Comparison of ENCODE assay signal across 8 mouse cellular contexts in genomic region chr3:33843801-33844632, GRCm38 (mm10). TPM values are rescaled to one million over a fixed set of nuclear protein-coding genes. Genes with fewer than 3 reads are reported as not detected.
DNase-seq lines count a peak whose midpoint lies in the region; ATAC-seq lines count a peak whose summit lies in the region.

Gene Ccdc39, minus strand, starts transcription at chr3:33844310.

- no peaks in the 10 kb centered on the region for H3K9me3 ChIP-seq in embryonic facial prominence, embryonic 11.5 days (replicated peaks; ENCODE audit: control insufficient read depth, low read length)
- no peaks in the 10 kb centered on the region for H3K9me3 ChIP-seq in limb, embryonic 10.5 days (replicated peaks)
- no peaks in the 10 kb centered on the region for H3K9me3 ChIP-seq in midbrain, embryonic 12.5 days

- 7% methylated on average over 26 of the region's 26 CpGs for WGBS in embryonic facial prominence, embryonic 11.5 days
- 8% methylated on average over 26 of the region's 26 CpGs for WGBS in limb, embryonic 10.5 days
- WGBS in midbrain, embryonic 12.5 days = 5% methylated on average over 26 of the region's 26 CpGs

- H3K36me3 ChIP-seq in embryonic facial prominence, embryonic 11.5 days (replicated peaks; ENCODE audit: control insufficient read depth, insufficient read depth, low read depth, low read length) = no peaks in the 10 kb centered on the region
- H3K36me3 ChIP-seq in limb, embryonic 10.5 days = no peaks in the 10 kb centered on the region
- no peaks in the 10 kb centered on the region for H3K36me3 ChIP-seq in midbrain, embryonic 12.5 days

- peak within 1 kb of the TSS; percentile 51 for H3K4me3 ChIP-seq in embryonic facial prominence, embryonic 11.5 days (ENCODE audit: low read depth, low read length)
- H3K4me3 ChIP-seq in limb, embryonic 10.5 days = peak within 1 kb of the TSS; percentile 65
- peak within 1 kb of the TSS; percentile 64 for H3K4me3 ChIP-seq in midbrain, embryonic 12.5 days

- peak within 1 kb of the TSS; percentile 76 for H3K9ac ChIP-seq in embryonic facial prominence, embryonic 11.5 days (replicated peaks; ENCODE audit: low read length)
- peak within 1 kb of the TSS; percentile 65 for H3K9ac ChIP-seq in midbrain, embryonic 12.5 days (replicated peaks)

- H3K4me2 ChIP-seq in embryonic facial prominence, embryonic 11.5 days (ENCODE audit: low read depth, low read length) = peak within 1 kb of the TSS; percentile 71
- peak within 1 kb of the TSS; percentile 89 for H3K4me2 ChIP-seq in midbrain, embryonic 12.5 days (replicated peaks)

- H3K4me1 ChIP-seq in embryonic facial prominence, embryonic 11.5 days (ENCODE audit: control insufficient read depth, insufficient read depth, low read length) = no peaks in the 10 kb centered on the region
- H3K4me1 ChIP-seq in limb, embryonic 10.5 days = peaks cover 14% of the 10 kb centered on the region
- H3K4me1 ChIP-seq in midbrain, embryonic 12.5 days = peaks cover 5% of the 10 kb centered on the region

- DNase-seq in spleen, adult 18-20 months = peak; percentile 6 to 29
- no peak for DNase-seq in spleen, postnatal 14 days (ENCODE audit: low spot score in 2 of 2)
- DNase-seq in embryonic facial prominence, embryonic 11.5 days (ENCODE audit: low spot score) = peak; percentile 87
- DNase-seq in heart, adult 18-20 months = peak; percentile 74 to 78
- peak; percentile 76 for DNase-seq in kidney, adult 18-20 months
- DNase-seq in limb, embryonic 10.5 days (ENCODE audit: low spot score) = peak; percentile 84
- DNase-seq in spleen, postnatal 36 days (ENCODE audit: low spot score in 2 of 2) = peak; percentile 10 to 20

- peak; percentile 92 for ATAC-seq in embryonic facial prominence, embryonic 11.5 days (replicated peaks; ENCODE audit: insufficient number of reproducible peaks, low FRiP score, low TSS enrichment, low read depth)
- ATAC-seq in midbrain, embryonic 12.5 days (ENCODE audit: low FRiP score, low read depth) = peak; percentile 92

- H3K27ac ChIP-seq in embryonic facial prominence, embryonic 11.5 days (replicated peaks; ENCODE audit: low read depth, low read length) = no peak within 1 kb of the TSS
- H3K27ac ChIP-seq in limb, embryonic 10.5 days = peak within 1 kb of the TSS; percentile 87
- peak within 1 kb of the TSS; percentile 81 for H3K27ac ChIP-seq in midbrain, embryonic 12.5 days (replicated peaks)

- no peaks in the 10 kb centered on the region for H3K27me3 ChIP-seq in embryonic facial prominence, embryonic 11.5 days (ENCODE audit: control insufficient read depth, insufficient read depth, low read length)
- H3K27me3 ChIP-seq in limb, embryonic 10.5 days (ENCODE audit: low read depth, poor library complexity, severe bottlenecking) = no peaks in the 10 kb centered on the region
- H3K27me3 ChIP-seq in midbrain, embryonic 12.5 days = no peaks in the 10 kb centered on the region

RNA-seq across cellular contexts. Expression of gene Ccdc39, which starts in this region (rescaled TPM):
- polyA plus RNA-seq in embryonic facial prominence, embryonic 11.5 days (2014; fragmentation: Nextera tagmentation; extraction: Ambion mirVana) = 6.3 and 6.7 TPM in 2 replicates
- under 1 TPM; 0.25 to 0.69 TPM for total RNA-seq in heart, adult 18-20 months (2021)
- polyA plus RNA-seq in limb, embryonic 10.5 days (2016; fragmentation: Nextera tagmentation; extraction: Ambion mirVana) = 4.3 and 5.4 TPM in 2 replicates
- 10.7 and 14.2 TPM in 2 replicates for polyA plus RNA-seq in midbrain, embryonic 12.5 days (2016; fragmentation: Nextera tagmentation; extraction: Ambion mirVana)

Comparison
In these comparisons a context has a peak if more than half of its experiments do, and no peak if none do; other contexts are left out.
1. DNase-seq: peak in spleen, adult 18-20 months (2 of 2), embryonic facial prominence, embryonic 11.5 days (single experiment), kidney, adult 18-20 months (single experiment), limb, embryonic 10.5 days (single experiment) and spleen, postnatal 36 days (2 of 2); none in spleen, postnatal 14 days (0 of 2).
2. Peak in DNase-seq in heart, adult 18-20 months; RNA of the gene not detected or under 1 TPM.
3. Peak in every context shown above with its lines, with median percentiles within 50 percentile points of each other: H3K4me3 ChIP-seq.